Comparison of ENCODE assay signal across 8 mouse cellular contexts in the genomic region with DNA sequence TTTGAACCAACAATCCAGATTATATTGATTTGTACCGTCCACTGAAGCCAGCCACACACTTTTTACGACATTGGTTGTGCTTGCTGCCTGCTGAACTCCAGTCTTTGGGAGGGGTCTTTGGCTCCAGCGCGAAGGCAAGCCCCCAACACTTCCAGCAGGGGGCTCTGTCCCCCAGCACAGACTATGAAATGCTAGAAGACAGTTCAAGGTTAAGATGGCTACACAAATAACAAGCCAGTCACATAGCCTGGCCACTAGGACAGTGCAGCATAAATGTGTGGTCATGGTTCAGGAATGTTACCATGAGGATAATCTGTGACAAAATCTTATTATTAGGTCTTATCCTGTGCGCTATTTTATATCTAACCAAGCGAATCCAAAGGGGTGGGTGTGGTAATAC.
DNase-seq lines count a peak whose midpoint lies in the region; ATAC-seq and TF ChIP-seq lines count a peak whose summit lies in the region.

No protein-coding gene starts in this region.

- no peak overlapping the region for H3K9ac ChIP-seq in heart, adult 2 months (ENCODE audit: low read depth, low read length)
- H3K9ac ChIP-seq in forebrain, postnatal 0 days: no peak overlapping the region
- no peak overlapping the region for H3K9ac ChIP-seq in limb, embryonic 11.5 days (ENCODE audit: low read length)

- 0 out of 2 replicates have a peak, but pooled peaks have one; percentile 28 for TF ChIP-seq EP300 in heart, adult 2 months (IDR thresholded peaks at IDR 0.05; ENCODE audit: insufficient read depth, low read depth, low read length)

- H3K4me2 ChIP-seq in forebrain, postnatal 0 days (ENCODE audit: low read depth): no peak overlapping the region
- H3K4me2 ChIP-seq in limb, embryonic 11.5 days (ENCODE audit: low read depth, severe bottlenecking): no peak overlapping the region

- DNase-seq in heart, adult 2 months: peak; percentile 29 to 48
- DNase-seq in heart, adult 11 months: no peak
- peak; percentile 76 for DNase-seq in ES-CJ7 (ENCODE audit: low read depth, low spot score)
- no peak for DNase-seq in forebrain, postnatal 0 days
- DNase-seq in limb, embryonic 11.5 days (ENCODE audit: low spot score): peak; percentile 71
- DNase-seq in yolk sac, embryonic 10.5 days (ENCODE audit: low spot score): peak; percentile 16
- no peak for DNase-seq in gastrocnemius, adult 8-10 months (ENCODE audit: low spot score in 2 of 2)
- DNase-seq in cerebellum, adult 9-11 months: no peak

- peak; percentile 76 for TF ChIP-seq CTCF in heart, adult 2 months (IDR thresholded peaks at IDR 0.05)
- peak; percentile 59 for TF ChIP-seq CTCF in forebrain, postnatal 0 days (IDR thresholded peaks at IDR 0.05; ENCODE audit: low read depth)

- H3K79me2 ChIP-seq in heart, adult 2 months (replicated peaks; ENCODE audit: control insufficient read depth, insufficient read depth, low read length): no peaks in the 10 kb centered on the region

- no peaks in the 10 kb centered on the region for H3K27me3 ChIP-seq in heart, adult 2 months (ENCODE audit: control insufficient read depth, insufficient read depth, low read length)
- H3K27me3 ChIP-seq in forebrain, postnatal 0 days (ENCODE audit: insufficient read depth, low read length): no peaks in the 10 kb centered on the region
- no peaks in the 10 kb centered on the region for H3K27me3 ChIP-seq in limb, embryonic 11.5 days (ENCODE audit: control insufficient read depth, insufficient read depth, low read length)

- H3K36me3 ChIP-seq in heart, adult 2 months (ENCODE audit: control insufficient read depth, insufficient read depth, low read length): peaks cover 2% of the 10 kb centered on the region; the same call in 1 of the 2 replicates
- H3K36me3 ChIP-seq in forebrain, postnatal 0 days (ENCODE audit: insufficient read depth): no peaks in the 10 kb centered on the region
- no peaks in the 10 kb centered on the region for H3K36me3 ChIP-seq in limb, embryonic 11.5 days (ENCODE audit: control insufficient read depth, insufficient read depth, low read length)

- H3K4me1 ChIP-seq in heart, adult 2 months (ENCODE audit: control insufficient read depth, insufficient read depth, low read length): peaks cover 11% of the 10 kb centered on the region
- no peaks in the 10 kb centered on the region for H3K4me1 ChIP-seq in forebrain, postnatal 0 days (ENCODE audit: insufficient read depth)
- peaks cover 7% of the 10 kb centered on the region for H3K4me1 ChIP-seq in limb, embryonic 11.5 days (ENCODE audit: control insufficient read depth, insufficient read depth, low read length)

- 53% methylated on average over 6 of the region's 6 CpGs for WGBS in heart, adult 2 months
- 61% methylated on average over 6 of the region's 6 CpGs for WGBS in forebrain, postnatal 0 days
- 47% methylated on average over 6 of the region's 6 CpGs for WGBS in limb, embryonic 11.5 days

- no peak overlapping the region for H3K4me3 ChIP-seq in heart, adult 2 months
- H3K4me3 ChIP-seq in forebrain, postnatal 0 days (ENCODE audit: low read depth, low read length): no peak overlapping the region
- no peak overlapping the region for H3K4me3 ChIP-seq in limb, embryonic 11.5 days (ENCODE audit: low read depth, low read length)

- no peaks in the 10 kb centered on the region for H3K9me3 ChIP-seq in forebrain, postnatal 0 days (ENCODE audit: low read length)
- H3K9me3 ChIP-seq in limb, embryonic 11.5 days (ENCODE audit: control insufficient read depth, low read length): no peaks in the 10 kb centered on the region

- no peak for ATAC-seq in forebrain, postnatal 0 days
- ATAC-seq in limb, embryonic 11.5 days (ENCODE audit: insufficient number of reproducible peaks, low FRiP score, low TSS enrichment, low read depth): no peak

- TF ChIP-seq POLR2A in heart, adult 2 months (IDR thresholded peaks at IDR 0.05; ENCODE audit: insufficient read depth, low read depth, low read length): no peak

- intact Hi-C loops in heart, adult 2 months (cut with DNase I): loop anchor here (2.0 kb wide), 2 partner anchors 133 to 423 kb away; no protein-coding TSS in a partner anchor

- peak overlapping the region; percentile 83 for H3K27ac ChIP-seq in heart, adult 2 months
- no peak overlapping the region for H3K27ac ChIP-seq in forebrain, postnatal 0 days (ENCODE audit: low read depth, low read length)
- no peak overlapping the region for H3K27ac ChIP-seq in limb, embryonic 11.5 days (replicated peaks; ENCODE audit: low read depth, low read length)

Comparison
In these comparisons a context has a peak if more than half of its experiments do, and no peak if none do; other contexts are left out.
1. DNase-seq: peak in heart, adult 2 months (2 of 2), ES-CJ7 (single experiment), limb, embryonic 11.5 days (single experiment) and yolk sac, embryonic 10.5 days (single experiment); none in heart, adult 11 months (single experiment), forebrain, postnatal 0 days (single experiment), gastrocnemius, adult 8-10 months (0 of 2) and cerebellum, adult 9-11 months (single experiment).